Mouse (Mus musculus): ENCODE data around the gene Pramef20. TPM values are rescaled to one million over a fixed set of nuclear protein-coding genes. Genes with fewer than 3 reads are reported as not detected.
"Not testable (repeated sequence)": the region's sequence is repeated elsewhere in the genome, so short reads cannot be mapped to it uniquely, and the experiment has no call there.

Gene Pramef20
- polyA plus RNA-seq, 1 experiment, result not detected

GRCm38 (mm10) chr4:144404456-144405086 lies 26.8 kb upstream of the Pramef20 start:
- no peak overlapping the region for H3ac ChIP-seq (ENCODE audit: control insufficient read depth, insufficient read length, low read depth)
- no peaks in the 10 kb centered on the region for H3K27me3 ChIP-seq (ENCODE audit: control insufficient read depth, insufficient read depth, insufficient read length)
- H3K79me3 ChIP-seq (ENCODE audit: low read depth), result no peaks in the 10 kb centered on the region
- TF ChIP-seq MYOG (IDR thresholded peaks at IDR 0.05; ENCODE audit: control insufficient read depth, extremely low read depth, insufficient read length), result no peak
- no peak overlapping the region for H3K4me3 ChIP-seq (ENCODE audit: insufficient read depth, poor library complexity, severe bottlenecking)
- no peaks in the 10 kb centered on the region for H3K36me3 ChIP-seq (ENCODE audit: control insufficient read depth, insufficient read depth)
- no peaks in the 10 kb centered on the region for H3K79me2 ChIP-seq (ENCODE audit: control insufficient read depth, insufficient read depth)

DNA sequence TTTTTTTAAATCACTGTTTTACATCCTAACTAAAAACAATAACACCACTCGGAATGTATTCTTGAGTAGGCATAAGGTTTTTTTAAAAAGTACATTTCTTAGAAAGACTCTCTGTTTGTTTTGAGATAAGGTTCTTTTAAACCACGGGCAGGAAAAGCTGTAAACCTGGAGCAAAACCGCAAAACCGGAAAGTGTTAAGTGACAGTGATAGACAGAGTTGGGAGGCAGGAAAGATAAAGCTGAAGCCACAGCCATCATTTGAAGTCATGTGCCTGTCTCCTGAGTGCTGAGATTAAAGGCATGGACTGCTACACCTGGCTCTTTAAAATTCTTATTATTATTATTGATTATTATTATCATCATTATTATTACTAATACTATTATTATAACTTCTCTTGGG lies 25.0 kb upstream of the Pramef20 start:
- H3K79me2 ChIP-seq (ENCODE audit: control insufficient read depth, insufficient read depth), result no peaks in the 10 kb centered on the region
- TF ChIP-seq MYOG (IDR thresholded peaks at IDR 0.05; ENCODE audit: control insufficient read depth, extremely low read depth, insufficient read length) (no peak), CTCF (IDR thresholded peaks at IDR 0.05; ENCODE audit: control insufficient read depth, insufficient read depth, insufficient read length) (no peak), MAX (IDR thresholded peaks at IDR 0.05) (no peak), USF1 (IDR thresholded peaks at IDR 0.05; ENCODE audit: low read depth) (no peak), MYOD1 (IDR thresholded peaks at IDR 0.05; ENCODE audit: control insufficient read depth, insufficient read length, low read depth) (no peak), FOSL1 (IDR thresholded peaks at IDR 0.05; ENCODE audit: insufficient read depth, low read length, poor library complexity, severe bottlenecking) (no peak), CEBPB (IDR thresholded peaks at IDR 0.05; ENCODE audit: low read depth) (no peak)
- H3K36me3 ChIP-seq (ENCODE audit: control insufficient read depth, insufficient read depth), result no peaks in the 10 kb centered on the region
- no peak overlapping the region for H3ac ChIP-seq (ENCODE audit: control insufficient read depth, insufficient read length, low read depth)
- no peaks in the 10 kb centered on the region for H3K27me3 ChIP-seq (ENCODE audit: control insufficient read depth, insufficient read depth, insufficient read length)
- H3K79me3 ChIP-seq (ENCODE audit: low read depth), result no peaks in the 10 kb centered on the region
- no peak overlapping the region for H3K4me3 ChIP-seq (ENCODE audit: insufficient read depth, poor library complexity, severe bottlenecking)

- no peak overlapping the region for H3K4me3 ChIP-seq (ENCODE audit: insufficient read depth, poor library complexity, severe bottlenecking)
- H3K79me2 ChIP-seq (ENCODE audit: control insufficient read depth, insufficient read depth), result no peaks in the 10 kb centered on the region
- H3ac ChIP-seq (ENCODE audit: control insufficient read depth, insufficient read length, low read depth), result no peak overlapping the region
- no peaks in the 10 kb centered on the region for H3K36me3 ChIP-seq (ENCODE audit: control insufficient read depth, insufficient read depth)
- no peaks in the 10 kb centered on the region for H3K79me3 ChIP-seq (ENCODE audit: low read depth)
- TF ChIP-seq CEBPB (IDR thresholded peaks at IDR 0.05; ENCODE audit: low read depth) (no peak), CTCF (IDR thresholded peaks at IDR 0.05; ENCODE audit: control insufficient read depth, insufficient read depth, insufficient read length) (no peak), USF1 (IDR thresholded peaks at IDR 0.05; ENCODE audit: low read depth) (no peak), FOSL1 (IDR thresholded peaks at IDR 0.05; ENCODE audit: insufficient read depth, low read length, poor library complexity, severe bottlenecking) (no peak), MYOD1 (IDR thresholded peaks at IDR 0.05; ENCODE audit: control insufficient read depth, insufficient read length, low read depth) (no peak), MYOG (IDR thresholded peaks at IDR 0.05; ENCODE audit: control insufficient read depth, extremely low read depth, insufficient read length) (no peak), MAX (IDR thresholded peaks at IDR 0.05) (no peak)
- H3K27me3 ChIP-seq (ENCODE audit: control insufficient read depth, insufficient read depth, insufficient read length), result no peaks in the 10 kb centered on the region
These were observed 18.6 kb upstream of the Pramef20 start for GRCm38 (mm10) chr4:144396316-144396715.

GRCm38 (mm10) chr4:144357642-144358041 lies 20.1 kb downstream of the Pramef20 start, which contains the start of gene Gm13119:
Gene Gm13119 (plus strand): TSS chr4:144357942.
- H3K4me3 ChIP-seq (ENCODE audit: insufficient read depth, poor library complexity, severe bottlenecking); H3K79me2 ChIP-seq (ENCODE audit: control insufficient read depth, insufficient read depth); H3K36me3 ChIP-seq (ENCODE audit: control insufficient read depth, insufficient read depth); H3ac ChIP-seq (ENCODE audit: control insufficient read depth, insufficient read length, low read depth); H3K79me3 ChIP-seq (ENCODE audit: low read depth); H3K27me3 ChIP-seq (ENCODE audit: control insufficient read depth, insufficient read depth, insufficient read length): not testable (repeated sequence)

DNA sequence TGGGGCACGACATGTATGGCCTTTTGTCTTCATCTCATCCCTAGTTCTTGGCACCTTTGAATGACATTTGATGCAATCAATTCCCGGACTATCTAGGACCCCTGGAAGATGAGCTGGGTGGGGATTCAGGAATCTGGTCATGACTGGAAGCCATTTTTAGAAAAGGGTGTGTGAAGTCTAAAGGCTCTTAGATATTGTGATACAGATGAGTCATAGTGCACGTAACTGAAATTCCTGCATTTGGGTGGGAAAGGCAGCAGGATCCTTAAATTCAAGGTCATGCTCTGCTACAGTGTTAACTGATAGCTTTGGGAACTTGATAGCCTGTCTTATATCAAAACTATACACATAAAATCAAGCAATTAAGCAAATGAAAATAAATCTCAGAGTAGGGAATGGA lies 41.9 kb downstream of the Pramef20 start:
- H3K79me2 ChIP-seq (ENCODE audit: control insufficient read depth, insufficient read depth); H3K4me3 ChIP-seq (ENCODE audit: insufficient read depth, poor library complexity, severe bottlenecking); H3K27me3 ChIP-seq (ENCODE audit: control insufficient read depth, insufficient read depth, insufficient read length); H3K36me3 ChIP-seq (ENCODE audit: control insufficient read depth, insufficient read depth); H3ac ChIP-seq (ENCODE audit: control insufficient read depth, insufficient read length, low read depth); H3K79me3 ChIP-seq (ENCODE audit: low read depth): not testable (repeated sequence)

- not testable (repeated sequence) for H3ac ChIP-seq (ENCODE audit: control insufficient read depth, insufficient read length, low read depth); H3K36me3 ChIP-seq (ENCODE audit: control insufficient read depth, insufficient read depth); H3K27me3 ChIP-seq (ENCODE audit: control insufficient read depth, insufficient read depth, insufficient read length); H3K4me3 ChIP-seq (ENCODE audit: insufficient read depth, poor library complexity, severe bottlenecking); H3K79me3 ChIP-seq (ENCODE audit: low read depth); H3K79me2 ChIP-seq (ENCODE audit: control insufficient read depth, insufficient read depth)
These were observed 47.8 kb downstream of the Pramef20 start, which contains the start of gene Gm13128 for GRCm38 (mm10) chr4:144329949-144330348. Gene Gm13128 (plus strand): TSS chr4:144330249.

Other genes with a start within 250 kb of the Pramef20 start
- gene Oog3, start 215.3 kb downstream of the Pramef20 start, polyA plus RNA-seq (2012; fragmentation: generic; extraction: Trizol), result not detected
- gene Oog2, start 187.2 kb downstream of the Pramef20 start, polyA plus RNA-seq (2012; fragmentation: generic; extraction: Trizol), result not detected
- gene C87977, start 164.6 kb downstream of the Pramef20 start, polyA plus RNA-seq (2012; fragmentation: generic; extraction: Trizol), result not detected
- gene Pramel5, start 97.4 kb downstream of the Pramef20 start, polyA plus RNA-seq (2012; fragmentation: generic; extraction: Trizol), result not detected
- gene Gm13128, start 47.7 kb downstream of the Pramef20 start, polyA plus RNA-seq (2012; fragmentation: generic; extraction: Trizol), result not detected
- 0.05 TPM for gene Gm13119, start 20.0 kb downstream of the Pramef20 start, polyA plus RNA-seq (2012; fragmentation: generic; extraction: Trizol)
- gene Pramef12, start 30.5 kb upstream of the Pramef20 start, polyA plus RNA-seq (2012; fragmentation: generic; extraction: Trizol), result not detected
- gene 1700012P22Rik, start 60.8 kb upstream of the Pramef20 start, polyA plus RNA-seq (2012; fragmentation: generic; extraction: Trizol), result not detected
- gene Gm9944, start 75.4 kb upstream of the Pramef20 start, polyA plus RNA-seq (2012; fragmentation: generic; extraction: Trizol), result not detected
- not detected for gene Aadacl3, start 85.8 kb upstream of the Pramef20 start, polyA plus RNA-seq (2012; fragmentation: generic; extraction: Trizol)
- gene 9430007A20Rik, start 141.9 kb upstream of the Pramef20 start, polyA plus RNA-seq (2012; fragmentation: generic; extraction: Trizol), result not detected
- not detected for gene Gm13124, start 187.2 kb upstream of the Pramef20 start, polyA plus RNA-seq (2012; fragmentation: generic; extraction: Trizol)
- gene Aadacl4, start 235.8 kb upstream of the Pramef20 start, polyA plus RNA-seq (2012; fragmentation: generic; extraction: Trizol), result not detected